Mouse (Mus musculus): ENCODE measurements at regions not wholly inside any gene's neighbourhood (a gene's known extent, or its start where the extent isn't known, plus 50 kb on each side); places are given as distances from the start of the nearest gene placed in this dataset.

DNA sequence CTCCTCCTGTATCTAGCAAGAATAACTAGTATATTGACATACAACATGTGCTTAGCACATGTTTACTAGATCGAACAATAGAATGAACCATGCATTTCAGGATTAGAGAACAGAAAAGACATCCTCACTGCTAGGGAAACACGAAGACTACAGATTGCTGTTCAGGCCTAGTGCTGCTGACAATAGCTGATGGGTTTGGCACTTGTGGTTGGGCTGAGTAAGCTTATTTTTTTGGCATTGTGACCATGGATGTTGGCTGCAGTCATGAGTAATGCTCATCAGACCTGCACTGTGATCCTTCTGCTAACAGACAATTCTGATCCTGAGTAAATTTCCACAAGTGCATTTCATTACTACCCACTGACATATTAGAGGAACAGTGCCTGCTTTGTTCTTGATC is 117.7 kb upstream of the Kcnip4 start:
- peak; percentile 94 for DNase-seq

GRCm38 (mm10) chr5:49641206-49641830 is 116.6 kb upstream of the Kcnip4 start:
- no peak for DNase-seq

- DNase-seq = peak; percentile 50
These were observed 114.9 kb upstream of the Kcnip4 start for GRCm38 (mm10) chr5:49639637-49640036.

DNA sequence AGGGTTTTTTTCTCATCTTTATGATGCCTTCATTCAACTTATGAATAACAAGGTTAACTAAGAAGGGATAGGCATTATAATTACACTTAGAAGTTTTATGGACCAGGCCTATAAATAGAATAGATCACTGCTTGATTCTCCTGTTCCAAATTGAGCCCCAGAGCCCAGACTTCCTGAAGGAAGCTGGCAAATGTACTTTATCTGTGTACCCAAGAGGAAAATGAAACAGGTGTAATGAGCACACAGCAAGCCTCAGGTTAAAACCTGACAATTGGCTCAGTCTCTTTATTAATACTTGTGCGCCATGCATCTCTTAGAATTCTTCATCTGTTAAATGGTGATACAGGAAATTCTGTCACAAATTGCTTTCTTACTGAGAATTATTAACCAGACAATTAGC is 95.4 kb upstream of the Kcnip4 start:
- DNase-seq = peak; percentile 28

- DNase-seq = no peak
These were observed 82.1 kb upstream of the Kcnip4 start for GRCm38 (mm10) chr5:49606761-49607160.

DNA sequence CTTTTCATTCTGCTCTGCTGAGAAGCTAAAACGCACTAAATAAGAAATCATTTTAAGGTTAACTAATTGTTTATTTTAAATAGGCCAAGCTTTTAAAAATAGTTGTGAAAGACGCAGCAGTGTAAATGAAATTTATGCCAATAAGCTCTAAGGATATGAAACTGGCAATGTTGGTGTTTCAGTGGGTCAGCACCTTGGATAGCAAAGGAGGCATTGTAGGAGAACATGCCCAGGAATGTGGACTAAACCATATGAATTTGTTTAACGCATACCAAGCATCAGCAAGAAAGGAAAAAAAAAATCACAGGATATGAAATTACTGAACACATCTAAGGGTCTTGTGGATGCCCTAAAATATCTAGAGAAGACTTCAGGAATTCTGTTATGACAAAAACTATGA is 56.1 kb upstream of the Kcnip4 start:
- no peak for DNase-seq

- no peak for DNase-seq
These were observed 51.2 kb upstream of the Kcnip4 start for GRCm38 (mm10) chr5:49575901-49576300.
